Mouse (Mus musculus) limb, embryonic 13.5 days (tissue): ENCODE results near the gene Fcna. TPM values are rescaled to one million over a fixed set of nuclear protein-coding genes. Genes with fewer than 3 reads are reported as not detected.

Experiments used
- ATAC-seq: fragments of 200-750 bp; cut with Nextera tagmentation; 2 replicates; pipeline ENCODE4 v1.8.0; 2017; ENCODE audit warnings: low read depth, moderate number of reproducible peaks, moderate TSS enrichment; ENCODE audit not compliant: low FRiP score
- H3K27ac ChIP-seq: fragments of 300-500 bp; sonication (generic); 2 replicates; pipeline ENCODE4 v1.5.1; 2015; ENCODE audit warnings: inconsistent platforms, mild to moderate bottlenecking, moderate library complexity
- H3K27me3 ChIP-seq: fragments of 300-500 bp; sonication (generic); 2 replicates; pipeline ENCODE4 v1.6.1; 2015; ENCODE audit warnings: mild to moderate bottlenecking, inconsistent platforms
- H3K36me3 ChIP-seq: fragments of 300-500 bp; sonication (generic); 2 replicates; pipeline ENCODE4 v1.6.1; 2015; ENCODE audit warnings: inconsistent platforms, mild to moderate bottlenecking, moderate library complexity
- H3K4me1 ChIP-seq: fragments of 300-500 bp; sonication (generic); 2 replicates; pipeline ENCODE4 v1.6.1; 2015; ENCODE audit warnings: inconsistent platforms
- H3K4me2 ChIP-seq: fragments of 300-500 bp; sonication (generic); replicated peaks from 2 replicates; pipeline ENCODE4 v1.6.1; 2015; ENCODE audit warnings: inconsistent platforms, mild to moderate bottlenecking, moderate library complexity
- H3K4me3 ChIP-seq: fragments of 300-500 bp; sonication (generic); 2 replicates; pipeline ENCODE4 v1.5.1; 2015; ENCODE audit warnings: moderate library complexity, mild to moderate bottlenecking, inconsistent platforms
- H3K9ac ChIP-seq: fragments of 300-500 bp; sonication (generic); 2 replicates; pipeline ENCODE4 v1.6.1; 2015; ENCODE audit warnings: mild to moderate bottlenecking, inconsistent platforms
- H3K9me3 ChIP-seq: fragments of 300-500 bp; sonication (generic); 2 replicates; pipeline ENCODE4 v1.6.1; 2016; ENCODE audit warnings: inconsistent platforms
- WGBS: fragments of 180-500 bp; shearing (Covaris S2); methylation state at CpG from one replicate; pipeline ENCODE4 v1.1.7; 2015; 5-methylcytosine and 5-hydroxymethylcytosine counted together
- polyA plus RNA-seq: library from polyadenylated mRNA; unstranded; fragments of >200 nt; fragmentation: Nextera tagmentation; extraction: Ambion mirVana; gene quantifications from 2 replicates; pipeline ENCODE4 v1.2.1, GENCODE M21; 2015

Fcna gene
- polyA plus RNA-seq, 1 experiment from 2014 or later: 0.98 TPM

- ATAC-seq: no peak
- Histone ChIP-seq H3K9me3 (no peaks in the 10 kb centered on the region), H3K4me3 (no peak overlapping the region), H3K9ac (no peak overlapping the region), H3K4me1 (peaks cover 16% of the 10 kb centered on the region), H3K27me3 (no peaks in the 10 kb centered on the region), H3K27ac (no peak overlapping the region), H3K36me3 (peaks cover 78% of the 10 kb centered on the region), H3K4me2 (no peak overlapping the region)
- WGBS: 95% methylated on average over 5 of the region's 5 CpGs
Observed at GRCm38 (mm10) chr2:25602526-25602925, 25.3 kb downstream of the Fcna start.

GRCm38 (mm10) chr2:25600037-25600436 is 27.8 kb downstream of the Fcna start:
- no peak overlapping the region for H3K4me2 ChIP-seq
- no peaks in the 10 kb centered on the region for H3K27me3 ChIP-seq
- 85% methylated on average over 2 of the region's 2 CpGs for WGBS
- H3K4me3 ChIP-seq: no peak overlapping the region
- no peak for ATAC-seq
- no peak overlapping the region for H3K9ac ChIP-seq
- no peaks in the 10 kb centered on the region for H3K9me3 ChIP-seq
- H3K27ac ChIP-seq: no peak overlapping the region
- peaks cover 96% of the 10 kb centered on the region for H3K36me3 ChIP-seq
- no peaks in the 10 kb centered on the region for H3K4me1 ChIP-seq

- WGBS: 93% methylated on average over 1 of the region's 1 CpGs
- Histone ChIP-seq H3K4me1 (no peaks in the 10 kb centered on the region), H3K9ac (no peak overlapping the region), H3K4me3 (no peak overlapping the region), H3K4me2 (no peak overlapping the region), H3K27me3 (no peaks in the 10 kb centered on the region), H3K36me3 (peaks cover 95% of the 10 kb centered on the region), H3K27ac (no peak overlapping the region), H3K9me3 (no peaks in the 10 kb centered on the region)
- ATAC-seq: no peak
Observed at GRCm38 (mm10) chr2:25598749-25599148, 29.1 kb downstream of the Fcna start.

GRCm38 (mm10) chr2:25596765-25597510 is 30.9 kb downstream of the Fcna start:
- Histone ChIP-seq H3K9me3 (no peaks in the 10 kb centered on the region), H3K27ac (no peak overlapping the region), H3K9ac (no peak overlapping the region), H3K4me2 (no peak overlapping the region), H3K4me3 (no peak overlapping the region), H3K36me3 (peaks cover 95% of the 10 kb centered on the region), H3K27me3 (no peaks in the 10 kb centered on the region), H3K4me1 (no peaks in the 10 kb centered on the region)
- 92% methylated on average over 5 of the region's 5 CpGs for WGBS
- ATAC-seq: peak; percentile 40; the same call in 1 of the 2 replicates

GRCm38 (mm10) chr2:25591863-25592262 is 36.0 kb downstream of the Fcna start:
- no peaks in the 10 kb centered on the region for H3K9me3 ChIP-seq
- H3K27me3 ChIP-seq: no peaks in the 10 kb centered on the region
- no peak overlapping the region for H3K4me3 ChIP-seq
- peaks cover 92% of the 10 kb centered on the region for H3K36me3 ChIP-seq
- no peaks in the 10 kb centered on the region for H3K4me1 ChIP-seq
- H3K27ac ChIP-seq: no peak overlapping the region
- no peak overlapping the region for H3K4me2 ChIP-seq
- no peak overlapping the region for H3K9ac ChIP-seq
- ATAC-seq: no peak
- 89% methylated on average over 2 of the region's 2 CpGs for WGBS

- 0 out of 2 replicates have a peak, but pooled peaks cover 3% of the 10 kb centered on the region for H3K4me1 ChIP-seq
- 93% methylated on average over 8 of the region's 8 CpGs for WGBS
- no peaks in the 10 kb centered on the region for H3K9me3 ChIP-seq
- no peaks in the 10 kb centered on the region for H3K27me3 ChIP-seq
- no peak overlapping the region for H3K4me3 ChIP-seq
- H3K36me3 ChIP-seq: peaks cover 96% of the 10 kb centered on the region
- ATAC-seq: no peak
- no peak overlapping the region for H3K4me2 ChIP-seq
- H3K9ac ChIP-seq: no peak overlapping the region
- H3K27ac ChIP-seq: no peak overlapping the region
Observed at GRCm38 (mm10) chr2:25588227-25588907, 39.5 kb downstream of the Fcna start.

- Histone ChIP-seq H3K36me3 (peaks cover 92% of the 10 kb centered on the region), H3K4me1 (peaks cover 14% of the 10 kb centered on the region), H3K27ac (no peak overlapping the region), H3K4me3 (no peak overlapping the region), H3K27me3 (no peaks in the 10 kb centered on the region), H3K4me2 (no peak overlapping the region), H3K9ac (no peak overlapping the region), H3K9me3 (no peaks in the 10 kb centered on the region)
- no peak for ATAC-seq
- WGBS: 91% methylated on average over 8 of the region's 8 CpGs
Observed at GRCm38 (mm10) chr2:25587290-25587689, 40.5 kb downstream of the Fcna start.

- Histone ChIP-seq H3K9me3 (no peaks in the 10 kb centered on the region), H3K27me3 (peaks cover 8% of the 10 kb centered on the region), H3K9ac (no peak overlapping the region), H3K4me2 (no peak overlapping the region), H3K4me1 (peaks cover 29% of the 10 kb centered on the region), H3K36me3 (peaks cover 75% of the 10 kb centered on the region), H3K4me3 (no peak overlapping the region), H3K27ac (no peak overlapping the region)
- WGBS: 94% methylated on average over 3 of the region's 3 CpGs
- no peak for ATAC-seq
Observed at GRCm38 (mm10) chr2:25585601-25586000, 42.2 kb downstream of the Fcna start.

GRCm38 (mm10) chr2:25584856-25585255 is 43.0 kb downstream of the Fcna start:
- H3K4me2 ChIP-seq: no peak overlapping the region
- peaks cover 67% of the 10 kb centered on the region for H3K36me3 ChIP-seq
- H3K9ac ChIP-seq: no peak overlapping the region
- H3K4me1 ChIP-seq: peaks cover 35% of the 10 kb centered on the region
- H3K9me3 ChIP-seq: no peaks in the 10 kb centered on the region
- no peak for ATAC-seq
- H3K27me3 ChIP-seq: peaks cover 15% of the 10 kb centered on the region
- no peak overlapping the region for H3K4me3 ChIP-seq
- no peak overlapping the region for H3K27ac ChIP-seq
- 86% methylated on average over 4 of the region's 4 CpGs for WGBS

- Histone ChIP-seq H3K9me3 (no peaks in the 10 kb centered on the region), H3K27me3 (peaks cover 22% of the 10 kb centered on the region), H3K27ac (no peak overlapping the region), H3K36me3 (peaks cover 60% of the 10 kb centered on the region), H3K4me1 (peaks cover 42% of the 10 kb centered on the region), H3K9ac (no peak overlapping the region), H3K4me2 (no peak overlapping the region), H3K4me3 (no peak overlapping the region)
- 86% methylated on average over 3 of the region's 3 CpGs for WGBS
- ATAC-seq: no peak
Observed at GRCm38 (mm10) chr2:25584152-25584551, 43.7 kb downstream of the Fcna start.

- WGBS: 73% methylated on average over 4 of the region's 4 CpGs
- H3K27me3 ChIP-seq: peaks cover 28% of the 10 kb centered on the region
Observed at GRCm38 (mm10) chr2:25583571-25583970, 44.3 kb downstream of the Fcna start.

GRCm38 (mm10) chr2:25583120-25583481 is 44.7 kb downstream of the Fcna start:
- H3K27ac ChIP-seq: no peak overlapping the region

More at GRCm38 (mm10) chr2:25583571-25583970, 44.3 kb downstream of the Fcna start:
- Histone ChIP-seq H3K9me3 (no peaks in the 10 kb centered on the region), H3K27ac (no peak overlapping the region), H3K9ac (no peak overlapping the region), H3K36me3 (peaks cover 58% of the 10 kb centered on the region), H3K4me3 (no peak overlapping the region), H3K4me2 (no peak overlapping the region), H3K4me1 (peaks cover 48% of the 10 kb centered on the region)
- no peak for ATAC-seq

More at GRCm38 (mm10) chr2:25583120-25583481, 44.7 kb downstream of the Fcna start:
- Histone ChIP-seq H3K9ac (peak overlapping the region; percentile 31; the same call in 1 of the 2 replicates), H3K4me2 (no peak overlapping the region), H3K9me3 (no peaks in the 10 kb centered on the region), H3K4me1 (peaks cover 53% of the 10 kb centered on the region), H3K36me3 (peaks cover 53% of the 10 kb centered on the region), H3K4me3 (no peak overlapping the region), H3K27me3 (peaks cover 33% of the 10 kb centered on the region)
- WGBS: 85% methylated on average over 6 of the region's 6 CpGs
- ATAC-seq: no peak
